Mouse (Mus musculus) left cerebral cortex, adult 2 months (tissue): ENCODE measurements around the gene Sidt1. TPM values are rescaled to one million over a fixed set of nuclear protein-coding genes. Genes with fewer than 3 reads are reported as not detected.

Experiments used
- DNase-seq, 2 experiments: peaks; one replicate each; pipeline ENCODE4 v3.0.0; 2021 to 2022; ENCODE audit warnings: low spot score in 2 of 2, mixed read lengths in 1 of 2; ENCODE audit errors: extremely low spot score in 1 of 2
- H3K27ac ChIP-seq: fragments of 200-600 bp; 2 replicates; pipeline ENCODE4 v1.8.1; 2022
- H3K4me3 ChIP-seq: fragments of 200-600 bp; 2 replicates; pipeline ENCODE4 v1.8.1; 2022
- CTCF ChIP-seq: fragments of 200-600 bp; IDR thresholded peaks from 2 replicates; pipeline ENCODE4 v1.8.1; 2022; ENCODE audit warnings: antibody characterized with exemption, mild to moderate bottlenecking, moderate library complexity
- intact Hi-C: fragments of 180-260 bp; cut with DNase I; formaldehyde crosslinking; loops from one replicate; pipeline ENCODE4 v1.15.1; 2025
- total RNA-seq, 2 experiments: library from RNA; stranded (reverse); gene quantifications; 2 replicates each; pipeline ENCODE4 v1.2.3; 2021

Sidt1 gene
- total RNA-seq, 2 experiments from 2014 or later: 48.3 to 49.7 TPM

DNA sequence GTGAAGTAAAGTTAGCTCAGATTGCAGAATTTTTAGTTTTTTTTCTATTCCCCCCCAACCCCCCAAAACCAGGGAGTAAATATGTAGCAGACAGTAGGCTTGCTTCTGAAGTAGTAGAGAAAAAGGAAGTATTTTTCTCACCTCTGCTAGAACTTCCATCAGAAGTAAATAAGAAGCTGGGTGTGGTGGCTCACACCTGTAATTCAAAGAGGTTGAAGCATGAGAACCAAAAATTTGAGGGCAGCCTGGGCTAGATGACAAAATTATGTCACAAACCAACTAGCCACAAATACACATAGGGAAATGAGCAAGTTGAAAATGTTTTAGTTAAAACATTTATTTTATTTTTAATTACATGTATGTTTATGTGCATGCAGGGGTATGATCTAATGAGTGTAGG is 4.5 kb upstream of the Sidt1 start:
- Histone ChIP-seq H3K27ac (no peak overlapping the region), H3K4me3 (no peak overlapping the region)
- intact Hi-C loops: no loop called here
- DNase-seq: no peak
- no peak for TF ChIP-seq CTCF

DNA sequence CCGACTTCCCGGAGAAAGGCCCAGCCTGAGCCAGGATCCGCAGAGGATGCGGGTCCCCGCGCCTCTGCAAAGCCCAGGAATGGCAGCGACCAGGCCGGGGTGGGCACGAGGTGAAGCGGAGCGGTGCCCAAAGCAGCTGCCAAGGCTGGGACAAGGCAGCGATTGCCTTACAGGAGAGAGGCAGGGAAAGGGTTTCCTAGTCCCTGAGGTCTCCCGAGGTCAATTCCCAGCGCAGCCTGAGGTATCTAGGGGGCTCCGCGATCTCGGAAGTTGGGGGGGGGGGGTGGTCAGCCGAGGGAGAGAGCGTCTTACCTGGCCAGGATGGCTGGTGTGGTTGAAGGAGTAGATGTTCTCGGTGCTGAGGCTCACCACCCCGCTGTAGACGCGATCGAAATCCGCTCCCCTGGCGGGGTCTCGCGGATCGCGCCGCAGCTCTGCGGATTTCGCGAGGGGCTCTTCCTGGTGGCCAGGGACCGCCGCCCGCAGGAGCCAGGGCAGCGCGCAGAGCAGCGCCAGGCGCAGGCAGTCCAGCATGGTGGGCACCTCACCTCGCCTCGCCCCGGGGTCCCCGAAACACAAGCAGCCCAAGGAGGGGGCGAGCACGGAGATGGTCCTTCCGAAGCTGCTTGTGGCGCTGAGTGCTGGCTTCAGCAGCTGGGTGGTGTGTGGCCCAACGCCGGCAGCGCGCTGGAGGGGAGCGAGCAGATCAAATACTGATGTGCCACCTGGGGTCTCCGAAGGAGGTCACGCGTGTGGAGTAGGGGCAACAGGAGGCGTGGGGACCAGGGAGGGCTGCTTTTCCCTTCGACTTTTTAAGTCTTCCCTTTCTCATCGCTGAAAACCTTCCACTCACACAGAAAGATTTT is 768 bp downstream of the Sidt1 start:
- peak overlapping the region; percentile 62 for H3K4me3 ChIP-seq
- intact Hi-C loops: loop anchor here (5.0 kb wide), 1 partner anchor 65 kb away; no protein-coding TSS in a partner anchor
- peak; percentile 35 to 51 for DNase-seq
- TF ChIP-seq CTCF: no peak
- H3K27ac ChIP-seq: peak overlapping the region; percentile 96

DNA sequence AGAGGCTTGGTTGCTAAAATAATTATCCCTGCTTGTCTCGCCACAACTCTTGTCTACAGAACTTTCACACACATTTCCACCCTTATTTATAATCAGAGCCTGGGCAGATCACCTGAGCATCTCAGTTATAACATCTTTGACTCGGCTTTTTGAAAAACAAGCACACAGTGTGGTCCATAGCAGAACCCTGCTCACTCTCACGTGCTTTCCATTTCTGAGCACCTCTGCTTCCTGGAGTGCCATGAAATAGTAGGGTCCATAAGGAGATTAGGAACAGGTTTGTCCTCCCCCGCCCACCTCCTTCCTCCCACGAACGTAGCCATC is 1.4 kb downstream of the Sidt1 start:
- Histone ChIP-seq H3K4me3 (peak overlapping the region; percentile 62), H3K27ac (peak overlapping the region; percentile 96)
- TF ChIP-seq CTCF: no peak
- DNase-seq: no peak
- intact Hi-C loops: loop anchor here (5.0 kb wide), 1 partner anchor 64 kb away; no protein-coding TSS in a partner anchor

DNA sequence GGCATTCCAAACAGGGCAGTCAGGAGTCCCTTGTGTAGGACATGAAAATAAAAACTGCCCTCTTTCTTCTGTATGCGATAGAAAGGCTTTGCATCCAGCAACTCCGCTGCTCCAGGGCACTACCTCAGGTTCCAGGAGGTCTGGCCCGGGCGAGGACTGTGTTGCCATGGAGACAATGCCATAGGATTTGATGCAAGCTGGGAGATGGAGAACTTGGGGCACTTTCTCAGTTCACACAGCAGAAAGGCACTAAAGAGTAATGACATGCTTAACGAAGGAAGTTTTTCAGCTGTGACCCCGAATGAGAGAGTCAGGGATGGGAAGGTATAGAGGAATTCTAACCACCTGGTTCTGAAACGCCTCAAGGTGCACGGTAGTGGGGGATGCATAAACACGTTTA is 1.8 kb downstream of the Sidt1 start:
- Histone ChIP-seq H3K27ac (peak overlapping the region; percentile 96), H3K4me3 (peak overlapping the region; percentile 62)
- TF ChIP-seq CTCF: no peak
- DNase-seq: peak in 1 of 2 experiments; percentile 21
- intact Hi-C loops: loop anchor here (5.0 kb wide), 1 partner anchor 64 kb away; no protein-coding TSS in a partner anchor

DNA sequence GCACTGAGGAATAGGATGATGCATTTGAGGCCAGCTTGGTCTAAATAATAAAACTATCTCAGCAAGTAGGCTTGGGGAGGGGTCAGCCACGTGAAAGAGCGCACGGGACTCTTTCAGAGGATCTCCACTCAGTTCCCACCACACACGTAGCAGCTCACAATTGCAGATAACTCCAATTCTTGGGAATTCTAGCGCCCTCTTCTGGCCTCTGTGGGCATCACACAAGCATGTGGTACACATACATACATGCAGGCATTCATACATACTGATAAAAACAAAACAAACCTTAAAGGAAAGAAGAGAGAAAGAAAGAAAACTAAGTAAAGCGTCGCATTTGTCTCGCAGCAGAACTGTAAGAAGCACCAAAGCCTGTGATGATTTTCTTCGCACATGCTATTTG is 2.3 kb downstream of the Sidt1 start:
- peak overlapping the region; percentile 96; the same call in 1 of the 2 replicates for H3K27ac ChIP-seq
- H3K4me3 ChIP-seq: peak overlapping the region; percentile 62
- intact Hi-C loops: loop anchor here (5.0 kb wide), 1 partner anchor 63 kb away; no protein-coding TSS in a partner anchor
- TF ChIP-seq CTCF: peak; percentile 48
- DNase-seq: no peak

DNA sequence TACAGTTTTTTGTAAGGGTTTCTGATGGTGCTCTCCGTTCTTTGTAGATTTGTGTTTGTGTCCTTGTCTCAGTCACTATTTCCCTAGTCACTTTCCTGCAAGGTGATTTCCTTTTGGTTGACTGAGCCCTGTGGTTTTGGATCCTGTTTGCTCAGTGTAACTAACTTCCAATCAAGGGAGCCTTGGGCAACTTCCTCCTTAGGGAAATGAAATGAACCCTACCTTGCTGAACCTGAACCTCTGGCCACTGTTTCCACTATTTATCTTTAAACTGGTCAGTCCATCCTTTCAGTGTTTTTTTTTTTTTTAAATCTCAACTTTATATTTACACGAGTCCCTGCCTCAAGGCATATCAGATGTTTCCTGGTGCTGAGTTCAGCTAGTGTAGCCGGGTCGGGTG is 4.4 kb downstream of the Sidt1 start:
- Histone ChIP-seq H3K4me3 (no peak overlapping the region), H3K27ac (no peak overlapping the region)
- no peak for DNase-seq
- intact Hi-C loops: no loop called here
- no peak for TF ChIP-seq CTCF

DNA sequence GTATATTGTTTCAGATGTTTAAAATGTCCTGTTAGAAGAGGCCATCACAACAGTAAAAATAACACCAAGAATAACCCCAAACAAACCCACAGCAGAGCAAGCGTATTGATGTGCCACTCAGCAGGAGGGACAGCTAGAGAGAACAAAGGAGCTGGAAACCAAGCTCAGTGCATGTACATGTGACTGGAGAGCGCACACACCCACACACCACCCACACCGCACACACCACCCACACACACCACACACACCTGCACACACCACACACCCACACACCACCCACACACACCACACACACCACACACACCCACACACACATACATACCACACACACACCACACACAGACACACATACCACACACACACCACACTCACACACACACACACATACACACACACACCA is 12.8 kb downstream of the Sidt1 start:
- no peak for TF ChIP-seq CTCF
- intact Hi-C loops: no loop called here
- H3K27ac ChIP-seq: no peak overlapping the region
- no peak overlapping the region for H3K4me3 ChIP-seq
- no peak for DNase-seq

DNA sequence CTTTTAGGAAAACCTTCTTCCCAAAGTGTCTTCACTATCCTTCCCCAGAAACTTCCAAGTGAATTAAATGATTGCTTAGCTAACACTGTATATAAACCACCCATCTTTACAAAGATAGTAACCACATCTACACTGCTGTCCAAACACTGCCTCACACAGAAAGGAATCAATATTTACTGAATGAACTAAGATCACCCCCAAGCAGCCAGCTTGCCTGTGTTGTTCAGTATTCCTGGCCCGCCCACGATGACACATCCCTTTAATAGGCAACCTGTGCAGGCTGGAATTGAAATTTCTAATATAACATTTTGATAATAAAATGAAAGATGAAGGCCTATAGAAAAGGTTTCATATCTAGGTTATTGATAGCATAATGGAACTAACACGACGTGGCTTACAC is 16.6 kb downstream of the Sidt1 start:
- no peak for DNase-seq
- Histone ChIP-seq H3K4me3 (no peak overlapping the region), H3K27ac (no peak overlapping the region)
- intact Hi-C loops: no loop called here
- no peak for TF ChIP-seq CTCF

DNA sequence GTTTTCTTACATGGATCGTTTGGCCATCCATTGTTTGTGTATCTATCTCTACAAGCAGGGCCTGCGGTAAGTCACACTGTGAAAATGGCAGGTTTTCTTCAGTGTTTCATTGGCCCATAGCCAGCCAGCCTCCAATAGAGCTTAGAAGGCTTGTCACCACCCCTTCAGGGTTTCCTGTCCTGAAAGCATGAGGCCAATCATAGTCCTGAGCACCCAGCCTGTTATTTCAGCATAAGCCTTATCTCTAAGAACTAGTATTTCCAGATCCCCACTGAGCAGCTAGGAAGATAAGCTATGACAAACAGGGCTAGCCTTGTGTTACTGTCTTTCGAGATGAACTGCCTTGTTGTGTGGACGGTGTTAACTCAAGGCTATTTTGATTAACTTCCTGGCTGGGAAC is 19.6 kb downstream of the Sidt1 start:
- DNase-seq: no peak
- no peak for TF ChIP-seq CTCF
- no peak overlapping the region for H3K27ac ChIP-seq
- intact Hi-C loops: no loop called here
- no peak overlapping the region for H3K4me3 ChIP-seq

DNA sequence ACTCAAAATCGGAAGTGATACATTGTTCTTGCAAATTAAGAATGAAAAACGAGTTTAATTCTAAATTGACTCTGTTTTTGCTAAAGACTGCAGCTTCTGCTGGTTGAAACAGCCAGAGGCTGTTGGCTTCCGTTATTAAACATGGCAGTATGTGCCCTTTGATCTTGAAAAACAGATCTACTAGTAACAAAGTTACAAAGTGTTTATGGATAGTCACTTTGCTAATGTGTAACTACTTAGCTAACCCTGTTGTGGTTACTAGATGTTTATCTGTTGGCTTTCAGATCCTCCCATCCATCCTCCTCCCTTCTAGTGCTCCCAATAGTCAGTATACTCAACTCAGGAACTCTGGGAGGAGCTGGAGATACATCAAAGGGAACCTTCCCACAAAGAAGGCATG is 27.4 kb downstream of the Sidt1 start:
- no peak for DNase-seq
- H3K27ac ChIP-seq: no peak overlapping the region
- intact Hi-C loops: no loop called here
- no peak for TF ChIP-seq CTCF
- no peak overlapping the region for H3K4me3 ChIP-seq

DNA sequence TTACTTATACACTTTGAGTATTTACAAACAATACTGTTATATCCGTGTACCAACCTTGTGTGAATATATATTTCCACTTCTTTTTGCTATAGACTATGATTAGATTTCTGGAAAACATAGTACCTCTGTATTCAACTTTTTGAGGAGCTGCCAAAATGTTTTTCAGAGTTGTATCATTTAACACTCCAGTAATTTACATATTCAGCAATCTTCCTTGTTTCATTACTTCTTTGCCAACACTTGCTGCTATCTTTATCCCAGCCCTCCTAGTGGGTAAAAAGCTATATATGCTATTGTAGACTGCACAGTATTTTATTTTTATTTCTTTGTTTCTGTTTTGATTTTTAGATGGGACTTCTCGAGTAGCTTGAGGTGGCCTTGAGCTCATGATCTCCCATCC is 29.2 kb downstream of the Sidt1 start:
- no peak overlapping the region for H3K4me3 ChIP-seq
- peak; percentile 1 for TF ChIP-seq CTCF
- no peak for DNase-seq
- intact Hi-C loops: loop anchor here (5.0 kb wide), 1 partner anchor 58 kb away; no protein-coding TSS in a partner anchor
- H3K27ac ChIP-seq: no peak overlapping the region

DNA sequence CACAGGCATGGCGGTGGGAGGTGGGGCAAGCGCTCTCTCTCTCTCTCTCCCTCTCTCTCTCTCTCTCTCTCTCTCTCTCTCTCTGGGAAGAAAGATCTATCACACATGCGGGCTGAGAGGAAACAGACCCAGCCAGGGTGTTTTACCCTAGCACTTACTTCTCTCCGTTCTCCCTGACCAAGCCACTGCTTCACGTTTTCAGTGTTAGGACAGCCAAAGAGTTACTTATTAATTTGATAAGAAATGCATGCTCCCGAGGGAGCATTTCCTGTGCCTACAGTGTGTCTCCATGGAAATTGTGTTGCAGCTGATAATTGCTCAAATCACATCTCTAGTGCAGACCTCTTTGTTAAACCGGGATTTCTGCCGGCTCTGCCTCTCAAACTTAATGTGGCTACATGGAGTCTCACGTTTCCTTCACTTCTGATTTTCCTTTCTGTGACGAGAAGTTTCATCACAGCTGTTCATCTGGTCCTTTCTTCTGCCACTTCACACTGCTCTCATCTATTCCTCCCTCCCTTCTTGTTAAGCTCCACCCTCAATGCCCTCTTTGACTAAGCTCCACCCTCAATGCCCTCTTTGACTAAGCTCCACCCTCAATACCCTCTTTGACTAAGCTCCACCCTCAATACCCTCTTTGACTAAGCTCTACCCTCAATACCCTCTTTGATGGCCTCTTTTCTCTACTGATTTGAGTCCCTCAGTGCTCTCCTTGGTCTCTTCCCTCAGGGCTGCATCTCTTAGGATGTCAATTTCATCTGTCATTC is 30.7 kb downstream of the Sidt1 start:
- no peak for TF ChIP-seq CTCF
- Histone ChIP-seq H3K27ac (no peak overlapping the region), H3K4me3 (no peak overlapping the region)
- intact Hi-C loops: loop anchor here (5.0 kb wide), 1 partner anchor 60 kb away; no protein-coding TSS in a partner anchor
- no peak for DNase-seq
